ENCODE assay signal across 9 mouse cellular contexts in genomic region chr4:128737137-128737589, GRCm38 (mm10). TPM values are rescaled to one million over a fixed set of nuclear protein-coding genes. Genes with fewer than 3 reads are reported as not detected.
A peak's percentile ranks its signal among the peaks of the same experiment; 100 is the strongest.
DNase-seq lines count a peak whose midpoint lies in the region.
"Had no signal": no experiment of that assay in that cellular context is flagged by ENCODE, and none has a peak within 500 bp of the region (broad histone marks: within the 10 kb centered on the region; RNA-seq: fewer than 3 reads in every experiment).

No protein-coding gene starts in this region.

- intact Hi-C loops in gastrocnemius, postnatal 14 days (cut with DNase I; ENCODE audit: low total_unique reads): no loop called here

- peak overlapping the region; percentile 27 for H3K4me3 ChIP-seq in forebrain, embryonic 10.5 days
- H3K4me3 ChIP-seq: liver, embryonic 15.5 days had no signal

- peaks cover 73% of the 10 kb centered on the region for H3K36me3 ChIP-seq in forebrain, embryonic 10.5 days (replicated peaks)

- 3% methylated on average over 6 of the region's 6 CpGs for WGBS in forebrain, embryonic 10.5 days

- no peaks in the 10 kb centered on the region for H3K27me3 ChIP-seq in forebrain, embryonic 10.5 days (ENCODE audit: poor library complexity, severe bottlenecking)
- H3K27me3 ChIP-seq: liver, embryonic 15.5 days had no signal

- DNase-seq in cerebellum, adult 9-11 months: peak; percentile 63
- no peak for DNase-seq in cerebellum, adult 11-12 months
- peak; percentile 50 for DNase-seq in A20 (ENCODE audit: low read depth, low spot score)
- peak; percentile 81 for DNase-seq in forebrain, embryonic 10.5 days (ENCODE audit: extremely low spot score, low spot score)
- peak; percentile 71 for DNase-seq in mesoderm, embryonic 11.5 days (ENCODE audit: low read depth, low spot score)
- no peak for DNase-seq in ovary, postnatal 10 days (ENCODE audit: low spot score)
- DNase-seq in gastrocnemius, postnatal 14 days: no peak
- no peak for DNase-seq in layer of hippocampus, adult 9-10 months (ENCODE audit: low spot score)

- H3K9me3 ChIP-seq in forebrain, embryonic 10.5 days: no peaks in the 10 kb centered on the region
- H3K9me3 ChIP-seq: liver, embryonic 15.5 days had no signal

- H3K4me1 ChIP-seq in forebrain, embryonic 10.5 days: peaks cover 85% of the 10 kb centered on the region

- H3K27ac ChIP-seq in forebrain, embryonic 10.5 days: peak overlapping the region; percentile 92
- H3K27ac ChIP-seq: liver, embryonic 15.5 days had no signal

RNA-seq across cellular contexts. Expression of gene A3galt2, which starts 18.0 kb away (rescaled TPM):
- 0.07 and 0.17 TPM in 2 replicates for polyA plus RNA-seq in forebrain, embryonic 10.5 days (2016; fragmentation: Nextera tagmentation; extraction: Ambion mirVana)
- total RNA-seq in gastrocnemius, postnatal 14 days (2021): under 1 TPM; 0.06 to 0.18 TPM
- polyA plus RNA-seq: liver, embryonic 15.5 days had no signal

Comparison
In these comparisons a context has a peak if more than half of its experiments do, and no peak if none do; other contexts are left out.
1. DNase-seq: peak in cerebellum, adult 9-11 months (single experiment), A20 (single experiment), forebrain, embryonic 10.5 days (single experiment) and mesoderm, embryonic 11.5 days (single experiment); none in cerebellum, adult 11-12 months (single experiment), ovary, postnatal 10 days (single experiment), gastrocnemius, postnatal 14 days (single experiment) and layer of hippocampus, adult 9-10 months (single experiment).